Mouse (Mus musculus): ENCODE data around the gene Kdm5a.

Kdm5a gene

GRCm38 (mm10) chr6:120363688-120364522 is at the start of gene Kdm5a, which contains the start of gene Ccdc77:
Gene Kdm5a, plus strand, starts transcription at chr6:120364124.
Gene Ccdc77, minus strand, starts transcription at chr6:120364374.
- DNase-seq: peak; percentile 95

GRCm38 (mm10) chr6:120318303-120318940 is 45.5 kb upstream of the Kdm5a start:
- no peak for DNase-seq

- no peak for DNase-seq
These were observed 44.8 kb upstream of the Kdm5a start for GRCm38 (mm10) chr6:120319129-120319528.

GRCm38 (mm10) chr6:120320369-120320768 is 43.6 kb upstream of the Kdm5a start:
- DNase-seq: no peak

GRCm38 (mm10) chr6:120324295-120324927 is 39.5 kb upstream of the Kdm5a start:
- DNase-seq: peak; percentile 84

GRCm38 (mm10) chr6:120332351-120332750 is 31.6 kb upstream of the Kdm5a start:
- no peak for DNase-seq

GRCm38 (mm10) chr6:120343992-120344391 is 19.9 kb upstream of the Kdm5a start:
- no peak for DNase-seq

- no peak for DNase-seq
These were observed 14.9 kb upstream of the Kdm5a start for GRCm38 (mm10) chr6:120349018-120349417.

- no peak for DNase-seq
These were observed 7.4 kb upstream of the Kdm5a start for GRCm38 (mm10) chr6:120356478-120356877.

- DNase-seq: peak; percentile 88
These were observed 6.7 kb upstream of the Kdm5a start for GRCm38 (mm10) chr6:120356951-120357945.

- DNase-seq: no peak
These were observed 1.8 kb upstream of the Kdm5a start for GRCm38 (mm10) chr6:120362124-120362523.

GRCm38 (mm10) chr6:120362774-120363687 is 893 bp upstream of the Kdm5a start:
- no peak for DNase-seq

- no peak for DNase-seq
These were observed 590 bp downstream of the Kdm5a start for GRCm38 (mm10) chr6:120364523-120364905.

GRCm38 (mm10) chr6:120365051-120365450 is 1.1 kb downstream of the Kdm5a start:
- peak; percentile 29 for DNase-seq

- DNase-seq: no peak
These were observed 12.8 kb downstream of the Kdm5a start for GRCm38 (mm10) chr6:120376736-120377135.

GRCm38 (mm10) chr6:120390054-120390453 is 26.1 kb downstream of the Kdm5a start:
- no peak for DNase-seq

GRCm38 (mm10) chr6:120392811-120393210 is 28.9 kb downstream of the Kdm5a start:
- DNase-seq: no peak

- DNase-seq: no peak
These were observed 31.9 kb downstream of the Kdm5a start for GRCm38 (mm10) chr6:120395622-120396345.

- DNase-seq: no peak
These were observed 40.0 kb downstream of the Kdm5a start for GRCm38 (mm10) chr6:120403936-120404335.

GRCm38 (mm10) chr6:120438161-120438560 is 74.2 kb downstream of the Kdm5a start:
- no peak for DNase-seq

Measured in kidney, postnatal 10 days (tissue).